Mouse (Mus musculus) small intestine, adult 2 months (tissue): Measurements from ENCODE around the gene Baz2b.

Experiments
- CTCF ChIP-seq: fragments of 200-500 bp; IDR thresholded peaks from 2 replicates; pipeline ENCODE4 v1.5.1; 2012; ENCODE audit warnings: low read depth, mild to moderate bottlenecking, control low read depth, inconsistent platforms, low read length, moderate library complexity, mixed read lengths; ENCODE audit not compliant: insufficient replicate concordance, insufficient read length; ENCODE audit errors: extremely low read depth
- POLR2A ChIP-seq: fragments of 200-500 bp; IDR thresholded peaks from 2 replicates; pipeline ENCODE4 v1.6.1; 2012; ENCODE audit warnings: low read depth, mild to moderate bottlenecking, control low read depth, inconsistent platforms, low read length, moderate library complexity

DNA sequence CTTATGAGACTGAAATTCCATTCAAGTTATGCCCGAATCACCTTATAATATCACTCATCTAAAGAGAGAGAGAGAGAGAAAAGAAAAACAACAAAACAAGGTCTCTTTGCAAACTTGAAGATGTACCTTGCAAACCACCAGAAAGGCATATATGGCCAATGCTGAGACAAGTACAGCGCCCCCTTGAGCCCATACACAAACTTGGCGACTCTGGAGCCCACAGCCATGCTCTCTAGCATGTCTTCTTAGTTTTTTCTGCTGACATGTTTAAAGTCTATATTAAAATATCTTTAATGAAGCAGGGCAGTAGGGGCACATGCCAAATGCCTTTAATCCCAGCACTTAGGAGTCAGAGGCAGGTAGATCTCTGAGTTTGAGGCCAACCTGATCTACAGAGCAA is 36.4 kb downstream of the Baz2b start:
- no peak for TF ChIP-seq POLR2A
- TF ChIP-seq CTCF = no peak
